Mouse (Mus musculus) small intestine, adult 2 months (tissue): ENCODE data around the gene Msi2. TPM values are rescaled to one million over a fixed set of nuclear protein-coding genes. Genes with fewer than 3 reads are reported as not detected.

Experiments used
- H3K27ac ChIP-seq: fragments of 200-500 bp; 2 replicates; pipeline ENCODE4 v1.5.1; 2012; ENCODE audit warnings: low read depth, low read length, control low read depth, inconsistent platforms; ENCODE audit not compliant: insufficient read depth
- H3K27me3 ChIP-seq: fragments of 200-500 bp; 2 replicates; pipeline ENCODE4 v1.6.1; 2012; ENCODE audit warnings: mild to moderate bottlenecking, moderate library complexity, low read length, inconsistent platforms; ENCODE audit not compliant: control insufficient read depth, insufficient read depth
- H3K36me3 ChIP-seq: fragments of 200-500 bp; 2 replicates; pipeline ENCODE4 v1.6.1; 2012; ENCODE audit warnings: mild to moderate bottlenecking, low read length, control low read depth, inconsistent platforms; ENCODE audit not compliant: control insufficient read depth, insufficient read depth
- H3K4me1 ChIP-seq: fragments of 200-500 bp; 2 replicates; pipeline ENCODE4 v1.6.1; 2012; ENCODE audit warnings: low read length, inconsistent platforms, mixed read lengths; ENCODE audit not compliant: control insufficient read depth, insufficient read depth, insufficient read length
- H3K4me3 ChIP-seq: fragments of 200-500 bp; 2 replicates; pipeline ENCODE4 v1.5.1; 2012; ENCODE audit warnings: low read depth, mild to moderate bottlenecking, control low read depth, inconsistent platforms, low read length, moderate library complexity
- CTCF ChIP-seq: fragments of 200-500 bp; IDR thresholded peaks from 2 replicates; pipeline ENCODE4 v1.5.1; 2012; ENCODE audit warnings: low read depth, mild to moderate bottlenecking, control low read depth, inconsistent platforms, low read length, moderate library complexity, mixed read lengths; ENCODE audit not compliant: insufficient replicate concordance, insufficient read length; ENCODE audit errors: extremely low read depth
- POLR2A ChIP-seq: fragments of 200-500 bp; IDR thresholded peaks from 2 replicates; pipeline ENCODE4 v1.6.1; 2012; ENCODE audit warnings: low read depth, mild to moderate bottlenecking, control low read depth, inconsistent platforms, low read length, moderate library complexity
- WGBS: fragments of 180-500 bp; shearing (Covaris S2); methylation state at CpG from one replicate; pipeline ENCODE4 v1.1.7; 2018; 5-methylcytosine and 5-hydroxymethylcytosine counted together
- polyA plus RNA-seq: library from polyadenylated mRNA; depleted of rRNA; stranded (reverse); fragments of >200 nt; gene quantifications from 2 replicates; pipeline ENCODE4 v1.2.3, GENCODE M21; 2012

Msi2 gene
- polyA plus RNA-seq, 1 experiment, result 8.8 TPM

DNA sequence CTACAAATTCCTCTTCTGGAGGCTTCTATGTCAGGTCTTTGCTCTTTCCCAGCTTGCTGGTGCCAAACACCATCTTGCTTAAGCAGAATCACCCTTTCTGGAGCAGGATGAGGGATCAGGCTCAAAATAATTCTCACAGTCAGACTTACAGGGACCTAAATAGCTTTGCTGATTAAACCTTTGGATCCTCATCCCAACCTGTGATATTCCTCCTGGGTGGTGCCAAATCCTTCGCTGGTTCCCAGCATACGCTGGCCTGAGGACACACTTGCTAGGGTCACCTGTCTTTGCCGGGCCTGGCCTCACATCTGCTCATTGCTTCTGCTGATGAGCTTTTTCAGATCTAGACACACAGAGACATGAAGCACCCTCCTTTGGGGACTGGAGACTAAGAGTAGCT lies 279.7 kb downstream of the Msi2 start:
- no peaks in the 10 kb centered on the region for H3K4me1 ChIP-seq
- H3K27me3 ChIP-seq, result no peaks in the 10 kb centered on the region
- WGBS, result 91% methylated on average over 3 of the region's 3 CpGs
- H3K36me3 ChIP-seq, result no peaks in the 10 kb centered on the region
- TF ChIP-seq POLR2A (no peak), CTCF (no peak)
- H3K27ac ChIP-seq, result no peak overlapping the region
- no peak overlapping the region for H3K4me3 ChIP-seq

DNA sequence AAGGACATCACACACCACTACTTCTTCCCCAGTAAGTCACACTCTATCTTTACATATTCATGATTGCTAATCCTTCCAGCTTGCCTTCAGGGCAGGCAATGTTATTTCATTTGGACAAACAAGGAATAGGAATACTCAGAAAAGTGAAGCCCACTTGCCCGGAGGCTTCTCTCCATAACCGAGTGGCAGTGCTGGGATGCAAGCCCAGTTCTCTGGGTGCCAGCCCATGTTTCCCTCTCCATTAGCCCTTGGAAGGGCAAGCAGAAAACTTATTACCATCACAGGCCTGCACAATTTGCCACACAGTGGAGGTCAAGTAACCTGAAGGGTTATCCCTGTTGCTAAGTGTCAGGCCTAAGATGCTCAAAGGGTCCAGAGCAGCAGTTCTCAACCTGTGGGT lies 281.7 kb downstream of the Msi2 start:
- no peak overlapping the region for H3K4me3 ChIP-seq
- no peaks in the 10 kb centered on the region for H3K27me3 ChIP-seq
- H3K4me1 ChIP-seq, result no peaks in the 10 kb centered on the region
- WGBS, result 97% methylated on average over 2 of the region's 2 CpGs
- no peak overlapping the region for H3K27ac ChIP-seq
- H3K36me3 ChIP-seq, result no peaks in the 10 kb centered on the region
- TF ChIP-seq CTCF (no peak), POLR2A (no peak)

DNA sequence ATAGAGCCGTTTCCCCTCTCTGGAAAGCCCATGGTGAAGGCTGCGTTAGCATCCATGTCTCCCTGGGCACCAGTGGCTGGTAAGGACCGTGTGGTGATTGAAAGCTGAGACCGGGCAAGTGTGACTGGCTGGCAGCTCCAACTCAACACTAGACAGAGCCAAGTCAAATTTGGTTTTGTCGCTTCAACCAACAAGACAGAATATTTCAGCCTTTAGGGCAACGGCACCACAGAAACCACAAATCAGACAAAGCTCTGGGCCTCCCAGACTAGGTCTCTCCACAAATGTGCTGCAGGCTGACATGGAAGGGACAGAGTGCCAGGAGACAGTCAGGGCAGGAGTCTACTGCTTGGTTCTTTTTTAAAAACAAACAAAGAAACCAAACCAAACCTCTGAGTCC lies 282.8 kb downstream of the Msi2 start:
- 93% methylated on average over 6 of the region's 6 CpGs for WGBS
- H3K4me1 ChIP-seq, result no peaks in the 10 kb centered on the region
- H3K27ac ChIP-seq, result no peak overlapping the region
- H3K27me3 ChIP-seq, result no peaks in the 10 kb centered on the region
- TF ChIP-seq POLR2A, result no peak
- TF ChIP-seq CTCF, result no peak
- H3K4me3 ChIP-seq, result no peak overlapping the region
- H3K36me3 ChIP-seq, result no peaks in the 10 kb centered on the region

DNA sequence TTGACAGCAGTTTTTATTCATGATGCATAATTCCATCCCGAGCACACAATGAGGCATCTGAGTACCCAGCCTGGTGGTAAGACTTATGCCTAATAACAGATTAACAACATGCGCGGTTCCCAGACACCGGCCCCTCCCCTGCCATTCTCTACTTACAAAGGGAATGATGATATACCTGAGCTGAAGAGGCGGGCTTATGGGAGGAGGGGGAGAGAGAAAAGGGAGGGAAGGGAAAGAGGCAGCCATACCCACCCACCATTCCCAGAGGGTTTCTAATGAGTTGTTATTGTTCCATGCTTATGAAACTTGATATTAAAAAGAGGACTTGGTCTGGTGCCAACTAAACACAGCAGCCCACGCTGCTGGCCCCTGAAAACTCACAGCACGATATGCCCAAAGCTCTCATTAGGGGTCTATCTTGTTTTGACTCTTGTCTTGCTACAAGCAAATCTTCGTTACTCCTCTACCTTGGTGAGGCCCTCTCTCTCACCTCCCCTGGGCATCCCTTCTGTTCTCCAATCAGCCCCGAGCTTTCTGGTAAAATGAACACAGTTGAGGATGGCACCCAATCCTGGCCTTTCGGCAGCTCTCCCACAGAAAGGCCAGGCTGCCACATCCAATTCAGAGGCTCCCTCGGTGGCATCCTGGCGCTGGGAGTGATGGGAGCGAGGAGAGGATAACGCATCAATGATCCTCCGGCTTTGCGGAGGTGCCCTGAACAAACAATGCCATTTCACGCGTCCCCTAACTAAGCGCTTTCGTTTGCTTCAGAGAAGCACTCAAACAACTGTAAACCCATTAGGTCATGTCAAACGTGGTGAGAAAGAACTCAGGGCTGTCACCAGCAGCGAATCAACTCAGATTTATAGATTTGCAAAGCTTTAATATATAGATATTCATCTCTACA lies 286.7 kb downstream of the Msi2 start:
- no peak for TF ChIP-seq POLR2A
- TF ChIP-seq CTCF, result no peak
- Histone ChIP-seq H3K4me1 (no peaks in the 10 kb centered on the region), H3K4me3 (no peak overlapping the region), H3K36me3 (no peaks in the 10 kb centered on the region), H3K27ac (no peak overlapping the region), H3K27me3 (no peaks in the 10 kb centered on the region)
- WGBS, result 86% methylated on average over 22 of the region's 22 CpGs

DNA sequence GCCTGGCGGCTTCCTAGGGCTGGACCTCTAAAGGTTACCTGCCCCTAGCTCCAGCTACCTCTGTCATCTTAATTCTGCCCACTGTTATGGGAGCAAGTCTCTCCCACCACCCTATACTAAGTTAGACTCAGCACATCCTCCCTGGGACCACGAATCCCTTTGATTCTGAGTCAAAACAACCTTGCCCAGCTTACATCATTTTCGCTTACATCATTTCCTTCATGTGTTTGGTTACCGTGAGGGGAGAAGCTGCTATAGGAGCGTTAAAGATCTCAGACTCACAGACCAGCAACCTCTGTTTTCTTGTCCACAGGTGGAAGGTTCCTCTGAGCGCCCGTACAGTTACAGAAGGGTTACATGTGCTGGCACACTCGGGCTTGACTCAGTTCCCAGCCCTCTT lies 288.0 kb downstream of the Msi2 start:
- 90% methylated on average over 8 of the region's 8 CpGs for WGBS
- Histone ChIP-seq H3K27ac (no peak overlapping the region), H3K4me1 (peaks cover 6% of the 10 kb centered on the region; the same call in 1 of the 2 replicates), H3K36me3 (no peaks in the 10 kb centered on the region), H3K27me3 (no peaks in the 10 kb centered on the region), H3K4me3 (no peak overlapping the region)
- TF ChIP-seq POLR2A (no peak), CTCF (no peak)

DNA sequence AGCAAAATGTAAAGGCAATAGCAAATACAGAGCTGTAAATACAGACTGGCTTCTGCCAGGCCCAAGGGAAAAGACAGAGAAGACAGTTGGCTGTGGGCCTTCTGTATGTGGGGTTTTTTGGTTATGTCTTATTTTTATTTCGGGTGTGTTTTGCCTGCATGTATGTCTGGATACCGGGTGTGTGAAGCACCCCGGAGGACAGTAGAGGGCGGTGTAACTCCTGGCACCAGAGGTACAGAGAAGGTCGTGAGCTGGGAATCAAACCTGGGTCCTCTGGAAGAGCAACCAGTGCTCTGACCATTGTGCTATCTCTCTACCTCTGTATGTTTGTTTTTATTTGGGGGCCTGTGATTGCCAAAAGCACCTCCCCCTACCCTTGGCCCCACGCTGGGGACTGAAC lies 288.6 kb downstream of the Msi2 start:
- peaks cover 6% of the 10 kb centered on the region; the same call in 1 of the 2 replicates for H3K4me1 ChIP-seq
- no peaks in the 10 kb centered on the region for H3K36me3 ChIP-seq
- peak; percentile 21; the same call in 1 of the 2 replicates for TF ChIP-seq CTCF
- TF ChIP-seq POLR2A, result no peak
- no peak overlapping the region for H3K4me3 ChIP-seq
- H3K27me3 ChIP-seq, result no peaks in the 10 kb centered on the region
- no peak overlapping the region for H3K27ac ChIP-seq
- 96% methylated on average over 6 of the region's 6 CpGs for WGBS

DNA sequence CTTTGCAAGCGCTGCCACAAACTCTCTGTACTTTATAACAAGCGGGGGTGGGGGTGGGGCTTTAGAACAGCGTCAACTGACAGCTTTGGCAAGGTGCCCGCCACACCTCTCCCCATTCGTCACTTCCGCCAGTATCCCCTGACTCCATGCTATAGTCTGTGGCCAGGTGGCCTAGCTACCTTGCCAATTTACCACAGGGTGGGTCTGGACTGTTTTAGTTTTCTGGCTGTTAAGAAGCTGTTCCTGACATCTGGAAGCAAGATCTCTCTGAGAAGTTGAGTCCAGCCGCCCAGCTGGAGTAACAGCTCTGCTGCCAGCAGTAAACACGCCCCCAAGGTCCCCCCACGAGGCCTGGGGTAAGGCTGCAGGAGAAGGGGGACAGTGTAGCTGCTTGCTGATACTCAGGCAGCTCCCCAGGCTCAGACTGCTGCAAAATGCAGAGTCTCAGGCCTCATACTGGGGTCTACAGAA lies 292.6 kb downstream of the Msi2 start:
- H3K27ac ChIP-seq, result no peak overlapping the region
- WGBS, result 16% methylated on average over 9 of the region's 9 CpGs
- H3K27me3 ChIP-seq, result no peaks in the 10 kb centered on the region
- 0 out of 2 replicates have a peak, but pooled peaks cover 1% of the 10 kb centered on the region for H3K36me3 ChIP-seq
- peaks cover 6% of the 10 kb centered on the region; the same call in 1 of the 2 replicates for H3K4me1 ChIP-seq
- H3K4me3 ChIP-seq, result no peak overlapping the region
- TF ChIP-seq POLR2A (no peak), CTCF (no peak)
